Mouse (Mus musculus) liver, adult 2 months (tissue): ENCODE data around the gene Snrpa1.

Source experiments
- CTCF ChIP-seq: fragments of 200-500 bp; IDR thresholded peaks from 2 replicates; pipeline ENCODE4 v1.5.1; 2011; ENCODE audit warnings: low read depth, low read length, control low read depth
- POLR2A ChIP-seq: fragments of 200-500 bp; IDR thresholded peaks from 2 replicates; pipeline ENCODE4 v1.6.1; 2011; ENCODE audit warnings: low read length, control low read depth; ENCODE audit not compliant: insufficient read depth; ENCODE audit errors: extremely low read depth

DNA sequence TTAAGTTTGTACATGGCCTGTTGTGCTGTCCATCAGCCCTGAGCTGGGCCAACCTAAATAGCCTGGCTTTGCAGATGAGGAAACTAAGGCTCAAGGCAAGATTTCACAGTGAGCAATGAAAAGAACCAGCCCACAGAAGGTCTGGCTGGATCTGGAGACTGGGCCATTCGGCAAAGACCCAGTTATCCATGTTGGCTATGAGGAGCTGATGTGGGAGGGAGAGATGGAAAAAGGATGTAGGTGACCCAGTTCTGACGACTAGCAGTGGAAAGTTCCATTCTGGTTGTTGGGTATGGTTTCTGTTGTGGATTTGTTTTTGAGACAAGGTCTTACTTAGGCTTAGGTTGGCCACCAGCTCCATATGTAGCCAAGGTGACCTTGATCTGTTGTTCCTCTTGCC lies 29.3 kb downstream of the Snrpa1 start:
- no peak for TF ChIP-seq CTCF
- no peak for TF ChIP-seq POLR2A
